Mouse (Mus musculus) stomach, embryonic 14.5 days (tissue): ENCODE data around the gene Fam20b. TPM values are rescaled to one million over a fixed set of nuclear protein-coding genes. Genes with fewer than 3 reads are reported as not detected.

Experiments
- ATAC-seq: fragments of 200-750 bp; cut with Nextera tagmentation; 2 replicates; pipeline ENCODE4 v1.8.0; 2017; ENCODE audit warnings: low read depth, moderate TSS enrichment; ENCODE audit not compliant: insufficient number of reproducible peaks, insufficient read depth, low FRiP score
- H3K27ac ChIP-seq: fragments of 300-500 bp; sonication (generic); 2 replicates; pipeline ENCODE4 v1.5.1; 2014; ENCODE audit warnings: mild to moderate bottlenecking, low read length, moderate library complexity, mixed read lengths
- H3K27me3 ChIP-seq: fragments of 300-500 bp; sonication (generic); 2 replicates; pipeline ENCODE4 v1.6.1; 2014; ENCODE audit warnings: low read length, control low read depth, mixed read lengths; ENCODE audit not compliant: control insufficient read depth, insufficient read depth
- H3K36me3 ChIP-seq: fragments of 300-500 bp; sonication (generic); 2 replicates; pipeline ENCODE4 v1.6.1; 2014; ENCODE audit warnings: mild to moderate bottlenecking, control low read depth, low read length, moderate library complexity, mixed read lengths; ENCODE audit not compliant: control insufficient read depth, insufficient read depth
- H3K4me1 ChIP-seq: fragments of 300-500 bp; sonication (generic); 2 replicates; pipeline ENCODE4 v1.6.1; 2014; ENCODE audit warnings: low read length, control low read depth, mixed read lengths; ENCODE audit not compliant: control insufficient read depth, insufficient read depth
- H3K4me2 ChIP-seq: fragments of 300-500 bp; sonication (generic); replicated peaks from 2 replicates; pipeline ENCODE4 v1.6.1; 2014; ENCODE audit warnings: low read depth, low read length, control low read depth
- H3K4me3 ChIP-seq: fragments of 300-500 bp; sonication (generic); 2 replicates; pipeline ENCODE4 v1.5.1; 2014; ENCODE audit warnings: low read depth, low read length, control low read depth
- H3K9ac ChIP-seq: fragments of 300-500 bp; sonication (generic); replicated peaks from 2 replicates; pipeline ENCODE4 v1.6.1; 2014; ENCODE audit warnings: low read depth, mild to moderate bottlenecking, control low read depth, low read length, moderate library complexity, mixed read lengths
- H3K9me3 ChIP-seq: fragments of 300-500 bp; sonication (generic); 2 replicates; pipeline ENCODE4 v1.6.1; 2016; ENCODE audit warnings: low read depth, low read length, control low read depth; ENCODE audit not compliant: control insufficient read depth
- WGBS: fragments of 180-500 bp; shearing (Covaris S2); extraction: QIAGEN DNeasy Blood & Tissue Kit; methylation state at CpG from one replicate; pipeline ENCODE4 v1.1.7; 2014; 5-methylcytosine and 5-hydroxymethylcytosine counted together
- polyA plus RNA-seq: library from polyadenylated mRNA; unstranded; fragments of >200 nt; fragmentation: Nextera tagmentation; extraction: Ambion mirVana; gene quantifications from 2 replicates; pipeline ENCODE4 v1.2.1, GENCODE M21; 2014

Gene Fam20b
- polyA plus RNA-seq, 1 experiment from 2014 or later, result 32.4 TPM

DNA sequence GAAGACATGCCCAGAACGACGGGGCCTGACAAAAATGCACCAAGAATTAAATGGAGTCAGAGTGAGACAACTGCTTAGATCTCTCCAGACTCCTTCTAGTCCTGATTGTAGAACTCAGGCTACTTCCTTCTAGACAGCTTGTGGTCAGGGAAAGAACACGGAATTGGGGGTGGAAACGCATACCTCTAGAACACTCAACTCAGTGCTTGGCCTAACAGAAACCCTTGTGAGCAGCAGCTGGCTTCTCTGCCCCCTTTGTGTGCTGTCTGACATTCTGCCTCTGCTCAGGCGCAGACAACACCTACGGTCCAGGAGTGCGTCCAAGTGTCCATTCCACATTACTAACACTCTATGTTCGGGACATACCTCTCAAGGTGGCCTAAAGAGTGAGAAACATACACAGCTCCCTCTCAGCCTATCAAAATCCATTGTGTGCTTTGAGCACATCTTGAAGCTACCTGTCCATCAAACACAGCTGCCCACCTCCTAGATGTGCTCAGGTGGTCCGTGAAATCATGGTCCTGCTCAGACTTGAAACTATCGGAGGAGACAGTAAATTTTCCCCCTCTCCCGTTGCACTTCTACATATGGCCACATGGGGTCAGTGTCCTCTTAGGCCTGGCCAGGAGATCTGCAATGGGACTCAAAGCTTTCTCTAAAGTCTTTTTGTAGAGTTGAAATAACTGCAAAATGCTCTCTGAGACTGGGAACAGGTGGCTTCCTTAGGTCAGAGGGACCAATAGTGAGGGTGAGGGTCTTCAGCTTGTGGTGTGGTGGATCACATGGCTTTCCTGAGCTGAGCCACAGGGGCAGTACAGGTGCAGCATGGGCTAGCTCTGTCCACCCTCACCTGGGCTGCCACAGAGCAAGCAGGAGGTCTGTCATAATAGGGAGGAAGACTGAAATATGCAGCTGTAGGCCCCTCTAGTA lies 22.9 kb upstream of the Fam20b start:
- peak; percentile 38; the same call in 1 of the 2 replicates for ATAC-seq

DNA sequence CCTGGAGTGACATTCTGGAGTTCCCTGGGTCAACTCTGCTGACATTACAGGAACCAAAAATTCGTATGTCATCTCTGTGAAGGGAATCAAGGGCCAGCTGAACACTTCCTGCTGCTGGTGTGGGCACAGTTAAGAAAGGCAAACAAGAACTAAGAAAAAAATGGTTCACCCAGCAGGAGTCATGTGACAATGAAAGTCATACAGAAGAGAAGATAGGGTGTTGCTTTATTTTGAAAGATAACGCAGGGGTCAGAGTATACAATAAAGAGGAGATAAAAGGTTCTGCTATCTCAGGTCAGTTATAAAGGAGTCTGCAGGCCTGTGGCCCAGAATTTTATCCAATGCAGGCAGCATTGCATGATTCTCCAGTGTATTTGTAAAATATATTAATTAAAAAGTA lies 16.9 kb upstream of the Fam20b start:
- Histone ChIP-seq H3K9ac (no peak overlapping the region), H3K36me3 (no peaks in the 10 kb centered on the region), H3K27ac (no peak overlapping the region), H3K9me3 (no peaks in the 10 kb centered on the region), H3K27me3 (no peaks in the 10 kb centered on the region), H3K4me3 (no peak overlapping the region), H3K4me1 (no peaks in the 10 kb centered on the region), H3K4me2 (no peak overlapping the region)
- 45% methylated on average over 2 of the region's 2 CpGs for WGBS
- ATAC-seq, result peak; percentile 78

More for the DNA sequence above, 22.9 kb upstream of the Fam20b start:
- Histone ChIP-seq H3K9me3 (no peaks in the 10 kb centered on the region), H3K4me1 (no peaks in the 10 kb centered on the region), H3K27ac (no peak overlapping the region), H3K27me3 (no peaks in the 10 kb centered on the region), H3K9ac (no peak overlapping the region), H3K4me3 (no peak overlapping the region), H3K36me3 (no peaks in the 10 kb centered on the region), H3K4me2 (no peak overlapping the region)
- WGBS, result 61% methylated on average over 11 of the region's 11 CpGs

DNA sequence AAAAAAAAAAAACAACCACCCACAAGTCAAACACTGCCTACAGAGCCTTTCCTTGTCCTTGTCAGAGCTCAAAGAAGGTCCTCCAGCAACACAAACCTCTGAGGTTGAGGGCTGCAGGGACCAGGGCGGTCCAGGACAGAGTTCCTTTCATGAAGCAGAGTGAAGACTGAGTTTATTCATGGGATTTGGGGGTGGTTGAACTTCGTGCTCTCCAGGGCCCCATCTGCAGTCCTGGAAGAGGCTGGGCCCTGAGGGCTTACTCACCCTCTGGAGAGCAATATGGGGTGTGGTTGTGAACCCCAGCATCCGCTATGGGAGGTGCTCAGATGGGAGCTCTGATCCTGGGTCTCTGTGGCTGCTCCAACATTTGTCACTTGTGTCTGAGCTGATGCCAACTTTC lies 15.1 kb upstream of the Fam20b start:
- 59% methylated on average over 3 of the region's 3 CpGs for WGBS
- Histone ChIP-seq H3K9me3 (no peaks in the 10 kb centered on the region), H3K27me3 (no peaks in the 10 kb centered on the region), H3K9ac (no peak overlapping the region), H3K4me3 (no peak overlapping the region), H3K4me2 (no peak overlapping the region), H3K4me1 (no peaks in the 10 kb centered on the region), H3K36me3 (no peaks in the 10 kb centered on the region), H3K27ac (no peak overlapping the region)
- ATAC-seq, result no peak

DNA sequence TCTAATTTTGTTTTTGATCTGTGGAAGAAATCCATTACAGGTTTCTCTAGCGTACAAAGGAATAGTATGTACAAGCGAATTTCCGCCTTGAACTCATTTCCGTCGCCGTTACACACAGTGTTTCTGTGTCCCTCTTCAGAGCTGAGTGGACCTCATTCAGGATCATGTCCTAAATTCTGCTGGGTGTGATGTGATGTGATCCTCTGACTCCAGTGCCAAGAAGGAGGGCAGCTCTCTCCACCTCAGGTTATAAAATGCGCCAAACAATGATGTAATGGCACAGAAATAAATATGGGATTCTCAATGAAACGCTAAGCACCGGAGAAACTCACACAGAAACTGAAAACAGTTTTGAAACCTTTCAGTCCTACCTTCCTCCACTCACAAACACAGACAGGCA lies 14.7 kb upstream of the Fam20b start:
- H3K36me3 ChIP-seq, result no peaks in the 10 kb centered on the region
- no peak for ATAC-seq
- no peak overlapping the region for H3K27ac ChIP-seq
- no peak overlapping the region for H3K4me3 ChIP-seq
- no peak overlapping the region for H3K9ac ChIP-seq
- WGBS, result 89% methylated on average over 9 of the region's 9 CpGs
- no peaks in the 10 kb centered on the region for H3K4me1 ChIP-seq
- no peaks in the 10 kb centered on the region for H3K9me3 ChIP-seq
- no peaks in the 10 kb centered on the region for H3K27me3 ChIP-seq
- H3K4me2 ChIP-seq, result no peak overlapping the region

DNA sequence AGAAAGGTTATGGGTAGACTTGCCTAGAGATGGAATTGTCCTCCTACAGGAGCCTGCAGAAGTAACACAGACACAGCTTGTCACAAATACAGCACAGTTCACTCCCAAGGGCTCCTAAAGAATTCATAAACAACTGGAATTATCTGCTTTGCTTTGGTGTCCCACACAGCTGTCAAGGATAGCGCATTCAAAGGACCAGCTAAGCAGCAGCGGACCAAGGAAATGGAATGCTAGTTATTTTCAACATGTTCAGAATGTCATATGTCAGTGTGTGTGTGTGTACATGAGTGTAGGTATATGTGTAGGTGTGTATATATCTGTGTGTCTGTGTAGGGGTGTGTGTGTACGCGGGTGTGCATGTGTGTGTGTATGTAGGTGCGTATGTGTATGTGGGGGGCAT lies 14.1 kb upstream of the Fam20b start:
- Histone ChIP-seq H3K4me1 (no peaks in the 10 kb centered on the region), H3K36me3 (no peaks in the 10 kb centered on the region), H3K9ac (no peak overlapping the region), H3K4me2 (no peak overlapping the region), H3K9me3 (no peaks in the 10 kb centered on the region), H3K27ac (no peak overlapping the region), H3K27me3 (no peaks in the 10 kb centered on the region), H3K4me3 (no peak overlapping the region)
- no peak for ATAC-seq
- WGBS, result 73% methylated on average over 5 of the region's 5 CpGs

DNA sequence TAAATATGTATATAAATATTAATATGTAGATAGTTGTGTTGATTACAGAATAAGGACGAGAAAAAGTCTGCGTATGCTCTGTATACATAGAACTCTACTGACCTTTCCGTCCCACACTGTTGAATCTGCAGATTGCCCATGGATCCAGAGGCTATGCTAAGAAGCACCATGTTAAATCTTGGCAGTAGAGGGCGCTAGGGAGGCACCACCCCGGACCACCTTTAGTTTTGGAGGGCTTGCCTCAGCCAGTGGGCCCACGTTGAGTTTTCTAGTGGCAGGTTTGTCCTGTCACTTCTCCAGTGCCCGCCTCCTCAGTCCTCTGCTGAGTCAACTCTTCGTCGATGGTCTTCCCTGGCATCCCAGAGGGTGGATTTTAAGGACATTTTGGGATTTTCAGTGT lies 11.9 kb upstream of the Fam20b start:
- 64% methylated on average over 9 of the region's 9 CpGs for WGBS
- ATAC-seq, result no peak
- H3K4me2 ChIP-seq, result no peak overlapping the region

DNA sequence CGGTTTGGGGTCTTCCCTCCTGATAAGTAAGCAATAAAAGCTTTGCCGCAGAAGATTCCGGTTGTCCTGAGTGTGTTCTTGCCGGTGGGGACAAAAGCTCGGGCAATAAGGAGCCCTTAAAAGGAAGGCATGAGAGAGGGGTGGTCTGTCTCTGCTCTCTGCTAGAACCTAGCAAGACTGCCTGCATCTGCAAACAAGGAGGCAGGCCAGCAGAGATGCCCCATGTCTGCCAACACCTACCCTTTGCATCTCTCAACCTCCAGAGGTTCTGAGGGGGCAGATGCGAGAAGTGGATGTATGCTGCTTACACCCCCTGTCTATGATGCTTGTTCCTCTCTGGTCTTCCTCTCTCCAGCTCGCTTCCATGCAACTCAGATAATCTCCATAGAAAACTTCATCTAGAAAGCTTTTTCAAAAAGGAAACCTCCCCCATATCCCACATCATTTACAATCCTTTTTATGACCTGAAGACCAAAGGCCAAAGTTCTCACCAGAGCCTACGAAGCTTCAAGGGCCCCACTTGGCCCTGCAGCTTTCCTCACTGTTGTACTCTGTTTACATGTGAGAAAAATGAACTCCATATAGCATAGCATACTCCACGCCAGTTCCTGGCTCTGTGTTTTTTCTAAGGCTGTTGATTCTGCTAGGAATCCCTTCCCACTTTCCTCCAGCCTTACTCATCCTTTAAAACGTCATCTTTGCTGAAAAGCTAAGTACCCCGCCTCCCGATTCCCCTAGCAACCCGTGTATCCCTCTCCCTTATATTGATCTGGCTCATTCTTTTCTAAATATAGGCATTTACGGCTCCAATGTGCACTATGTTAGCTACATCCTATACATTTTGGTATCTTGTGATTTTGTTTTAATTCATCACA lies 8.6 kb upstream of the Fam20b start:
- Histone ChIP-seq H3K27me3 (no peaks in the 10 kb centered on the region), H3K9ac (no peak overlapping the region), H3K36me3 (no peaks in the 10 kb centered on the region), H3K4me1 (no peaks in the 10 kb centered on the region), H3K9me3 (no peaks in the 10 kb centered on the region), H3K4me3 (no peak overlapping the region), H3K4me2 (no peak overlapping the region), H3K27ac (no peak overlapping the region)
- no peak for ATAC-seq
- WGBS, result 67% methylated on average over 13 of the region's 14 CpGs

More for the DNA sequence above, 11.9 kb upstream of the Fam20b start:
- no peaks in the 10 kb centered on the region for H3K36me3 ChIP-seq
- no peaks in the 10 kb centered on the region for H3K27me3 ChIP-seq
- H3K4me3 ChIP-seq, result no peak overlapping the region
- H3K4me1 ChIP-seq, result no peaks in the 10 kb centered on the region
- H3K9ac ChIP-seq, result no peak overlapping the region
- H3K9me3 ChIP-seq, result no peaks in the 10 kb centered on the region
- H3K27ac ChIP-seq, result no peak overlapping the region

DNA sequence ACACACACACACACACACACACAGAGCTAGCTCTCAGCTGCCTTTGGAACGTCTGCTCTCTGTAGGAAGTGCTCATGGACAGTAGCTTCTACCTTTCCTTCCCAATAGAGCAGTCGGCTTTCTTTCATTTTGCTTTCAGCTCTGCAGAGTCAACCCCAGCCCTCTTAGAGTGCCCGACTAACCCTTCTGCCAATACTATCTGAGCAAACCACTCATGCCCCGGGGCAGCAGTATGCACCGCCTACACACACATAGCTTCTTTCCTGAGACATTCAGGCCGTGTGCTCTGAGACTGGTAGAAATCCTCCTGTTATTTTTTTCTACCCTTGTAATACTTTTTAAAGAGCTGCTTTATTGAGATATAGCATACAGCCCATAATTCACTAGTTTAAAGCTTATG lies 3.2 kb upstream of the Fam20b start:
- Histone ChIP-seq H3K27me3 (no peaks in the 10 kb centered on the region), H3K4me2 (no peak overlapping the region), H3K27ac (no peak overlapping the region), H3K4me1 (0 out of 2 replicates have a peak, but pooled peaks cover 4% of the 10 kb centered on the region), H3K36me3 (no peaks in the 10 kb centered on the region), H3K9ac (no peak overlapping the region), H3K4me3 (no peak overlapping the region), H3K9me3 (no peaks in the 10 kb centered on the region)
- ATAC-seq, result no peak
- 55% methylated on average over 6 of the region's 6 CpGs for WGBS
